Mouse (Mus musculus) heart, embryonic 16.5 days (tissue): ENCODE data around the gene Fam120b. TPM values are rescaled to one million over a fixed set of nuclear protein-coding genes. Genes with fewer than 3 reads are reported as not detected.
"Not testable (repeated sequence)": the region's sequence is repeated elsewhere in the genome, so short reads cannot be mapped to it uniquely, and the experiment has no call there.

ENCODE experiments used
- ATAC-seq: fragments of 200-750 bp; cut with Nextera tagmentation; replicated peaks from 2 replicates; pipeline ENCODE4 v1.8.0; 2017; ENCODE audit warnings: moderate number of reproducible peaks; ENCODE audit not compliant: insufficient read depth, low FRiP score; ENCODE audit errors: extremely low read depth
- H3K27ac ChIP-seq: fragments of 300-500 bp; sonication (generic); 2 replicates; pipeline ENCODE4 v1.5.1; 2014; ENCODE audit warnings: mild to moderate bottlenecking, low read length, control low read depth, moderate library complexity
- H3K27me3 ChIP-seq: fragments of 300-500 bp; sonication (generic); 2 replicates; pipeline ENCODE4 v1.6.1; 2014; ENCODE audit warnings: low read length, mixed read lengths; ENCODE audit not compliant: control insufficient read depth, insufficient read depth
- H3K36me3 ChIP-seq: fragments of 300-500 bp; sonication (generic); 2 replicates; pipeline ENCODE4 v1.6.1; 2014; ENCODE audit not compliant: control insufficient read depth, insufficient read depth
- H3K4me1 ChIP-seq: fragments of 300-500 bp; sonication (generic); 2 replicates; pipeline ENCODE4 v1.6.1; 2014; ENCODE audit warnings: low read length, mixed read lengths; ENCODE audit not compliant: control insufficient read depth, insufficient read depth
- H3K4me2 ChIP-seq: fragments of 300-500 bp; sonication (generic); 2 replicates; pipeline ENCODE4 v1.6.1; 2014; ENCODE audit warnings: low read depth, mild to moderate bottlenecking, control low read depth, low read length
- H3K4me3 ChIP-seq: fragments of 300-500 bp; sonication (generic); 2 replicates; pipeline ENCODE4 v1.5.1; 2014; ENCODE audit warnings: mild to moderate bottlenecking, control low read depth, low read length
- H3K9ac ChIP-seq: fragments of 300-500 bp; sonication (generic); 2 replicates; pipeline ENCODE4 v1.6.1; 2014; ENCODE audit warnings: low read length, control low read depth
- H3K9me3 ChIP-seq: fragments of 300-500 bp; sonication (generic); replicated peaks from 2 replicates; pipeline ENCODE4 v1.6.1; 2016; ENCODE audit warnings: low read length; ENCODE audit not compliant: control insufficient read depth
- WGBS: fragments of 180-500 bp; shearing (Covaris S2); extraction: QIAGEN DNeasy Blood & Tissue Kit; methylation state at CpG from one replicate; pipeline ENCODE4 v1.1.7; 2014; 5-methylcytosine and 5-hydroxymethylcytosine counted together
- polyA plus RNA-seq: library from polyadenylated mRNA; unstranded; fragments of >200 nt; fragmentation: Nextera tagmentation; extraction: Ambion mirVana; gene quantifications from 2 replicates; pipeline ENCODE4 v1.2.1, GENCODE M21; 2015

Fam120b gene
- polyA plus RNA-seq, 1 experiment from 2014 or later, result 18.1 TPM

DNA sequence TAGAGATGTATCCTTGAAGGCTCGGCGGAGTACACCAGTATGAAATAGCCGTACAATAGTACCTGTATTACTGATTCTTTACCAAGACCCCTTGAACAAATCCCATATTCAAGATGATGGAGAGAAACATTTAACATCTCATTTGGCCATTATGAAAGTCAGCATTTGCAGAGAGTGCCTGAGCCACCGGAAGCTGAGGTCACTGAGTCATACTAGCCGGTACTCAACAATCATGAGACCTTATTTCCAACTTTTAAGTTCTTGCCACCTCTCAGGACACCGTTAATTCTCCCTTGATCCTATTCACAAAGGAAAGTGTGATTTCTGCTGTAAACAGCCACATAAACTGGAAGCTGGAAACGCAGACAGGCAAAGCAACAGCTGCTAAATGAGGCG lies 44.1 kb downstream of the Fam120b start:
- H3K9ac ChIP-seq, result no peak overlapping the region
- H3K4me1 ChIP-seq, result peaks cover 8% of the 10 kb centered on the region
- H3K27me3 ChIP-seq, result no peaks in the 10 kb centered on the region
- no peak overlapping the region for H3K4me2 ChIP-seq
- H3K36me3 ChIP-seq, result no peaks in the 10 kb centered on the region
- no peak overlapping the region for H3K4me3 ChIP-seq
- 56% methylated on average over 8 of the region's 8 CpGs for WGBS
- ATAC-seq, result no peak
- no peak overlapping the region for H3K27ac ChIP-seq
- H3K9me3 ChIP-seq, result no peaks in the 10 kb centered on the region

DNA sequence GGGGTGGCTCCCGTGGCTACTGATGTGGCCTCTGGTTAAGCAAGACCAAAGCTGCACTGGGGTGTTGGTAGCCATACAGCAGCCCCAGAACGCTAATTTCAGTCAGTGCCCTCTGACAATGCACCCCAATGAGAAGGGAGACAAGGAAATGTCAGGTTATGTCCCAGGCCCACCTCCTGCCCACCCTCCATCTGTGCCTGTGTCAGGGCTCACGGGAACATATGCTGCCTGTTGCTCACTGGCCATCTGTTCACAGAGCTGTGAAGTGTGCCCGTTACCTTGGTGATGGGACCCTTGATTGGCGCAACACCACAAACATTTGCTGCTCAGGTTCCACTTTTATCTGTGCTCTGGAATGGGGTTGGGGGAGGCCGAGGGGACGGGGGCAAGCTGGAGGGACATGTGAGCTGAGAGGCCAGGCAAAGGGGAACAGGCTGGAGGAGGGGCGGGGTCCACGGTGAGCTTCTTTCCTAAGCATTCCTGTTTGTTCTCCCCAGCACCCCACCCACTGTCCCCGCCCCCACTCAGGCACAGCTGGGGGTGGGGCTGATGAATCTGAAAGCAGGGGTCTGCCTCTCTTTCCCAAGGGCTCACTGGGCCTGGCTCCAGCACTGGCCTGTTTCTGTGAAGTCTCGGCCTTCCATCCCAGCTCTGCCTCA lies 44.6 kb downstream of the Fam120b start:
- Histone ChIP-seq H3K9me3 (no peaks in the 10 kb centered on the region), H3K27ac (no peak overlapping the region), H3K27me3 (no peaks in the 10 kb centered on the region), H3K9ac (no peak overlapping the region), H3K36me3 (no peaks in the 10 kb centered on the region), H3K4me2 (peak overlapping the region; percentile 25; the same call in 1 of the 2 replicates), H3K4me3 (no peak overlapping the region), H3K4me1 (peaks cover 8% of the 10 kb centered on the region)
- 15% methylated on average over 11 of the region's 11 CpGs for WGBS
- ATAC-seq, result peak; percentile 63

- H3K27me3 ChIP-seq, result no peaks in the 10 kb centered on the region
- H3K9me3 ChIP-seq, result no peaks in the 10 kb centered on the region
- no peaks in the 10 kb centered on the region for H3K36me3 ChIP-seq
- H3K4me2 ChIP-seq, result no peak overlapping the region
- H3K4me1 ChIP-seq, result peaks cover 6% of the 10 kb centered on the region
- WGBS, result 63% methylated on average over 3 of the region's 3 CpGs
- no peak overlapping the region for H3K9ac ChIP-seq
- H3K4me3 ChIP-seq, result no peak overlapping the region
- no peak for ATAC-seq
- no peak overlapping the region for H3K27ac ChIP-seq
Observed at GRCm38 (mm10) chr17:15445421-15445820, 49.4 kb downstream of the Fam120b start.

- no peak overlapping the region for H3K27ac ChIP-seq
- H3K4me2 ChIP-seq, result no peak overlapping the region
- H3K4me3 ChIP-seq, result no peak overlapping the region
- no peaks in the 10 kb centered on the region for H3K4me1 ChIP-seq
- H3K36me3 ChIP-seq, result no peaks in the 10 kb centered on the region
- ATAC-seq, result no peak
- no peak overlapping the region for H3K9ac ChIP-seq
- WGBS, result 67% methylated on average over 5 of the region's 5 CpGs
- no peaks in the 10 kb centered on the region for H3K27me3 ChIP-seq
- H3K9me3 ChIP-seq, result no peaks in the 10 kb centered on the region
Observed at GRCm38 (mm10) chr17:15447831-15448230, 51.8 kb downstream of the Fam120b start.

GRCm38 (mm10) chr17:15449144-15449543 lies 53.1 kb downstream of the Fam120b start:
- not testable (repeated sequence) for ATAC-seq, H3K36me3 ChIP-seq, H3K4me2 ChIP-seq, H3K9me3 ChIP-seq, H3K27ac ChIP-seq, H3K9ac ChIP-seq, H3K27me3 ChIP-seq, H3K4me3 ChIP-seq, H3K4me1 ChIP-seq
- 85% methylated on average over 5 of the region's 6 CpGs for WGBS

- Histone ChIP-seq H3K9ac (no peak overlapping the region), H3K36me3 (no peaks in the 10 kb centered on the region)
- WGBS, result 60% methylated on average over 3 of the region's 3 CpGs
Observed at GRCm38 (mm10) chr17:15449606-15450005, 53.6 kb downstream of the Fam120b start.

GRCm38 (mm10) chr17:15455203-15455602 lies 59.2 kb downstream of the Fam120b start:
- Histone ChIP-seq H3K36me3 (no peaks in the 10 kb centered on the region), H3K9me3 (no peaks in the 10 kb centered on the region), H3K4me1 (peaks cover 3% of the 10 kb centered on the region; the same call in 1 of the 2 replicates), H3K9ac (no peak overlapping the region), H3K27ac (no peak overlapping the region), H3K4me2 (no peak overlapping the region), H3K4me3 (no peak overlapping the region), H3K27me3 (no peaks in the 10 kb centered on the region)
- no peak for ATAC-seq
- WGBS, result 73% methylated on average over 4 of the region's 4 CpGs

More at GRCm38 (mm10) chr17:15449606-15450005, 53.6 kb downstream of the Fam120b start:
- H3K4me3 ChIP-seq, result no peak overlapping the region
- H3K27me3 ChIP-seq, result no peaks in the 10 kb centered on the region
- no peaks in the 10 kb centered on the region for H3K4me1 ChIP-seq
- H3K27ac ChIP-seq, result no peak overlapping the region
- no peaks in the 10 kb centered on the region for H3K9me3 ChIP-seq
- no peak for ATAC-seq
- H3K4me2 ChIP-seq, result no peak overlapping the region

GRCm38 (mm10) chr17:15456595-15456994 lies 60.6 kb downstream of the Fam120b start:
- Histone ChIP-seq H3K9me3 (no peaks in the 10 kb centered on the region), H3K4me1 (peaks cover 4% of the 10 kb centered on the region), H3K27me3 (no peaks in the 10 kb centered on the region), H3K4me3 (no peak overlapping the region), H3K36me3 (no peaks in the 10 kb centered on the region), H3K27ac (no peak overlapping the region), H3K9ac (no peak overlapping the region), H3K4me2 (no peak overlapping the region)
- WGBS, result 90% methylated on average over 2 of the region's 2 CpGs
- no peak for ATAC-seq

DNA sequence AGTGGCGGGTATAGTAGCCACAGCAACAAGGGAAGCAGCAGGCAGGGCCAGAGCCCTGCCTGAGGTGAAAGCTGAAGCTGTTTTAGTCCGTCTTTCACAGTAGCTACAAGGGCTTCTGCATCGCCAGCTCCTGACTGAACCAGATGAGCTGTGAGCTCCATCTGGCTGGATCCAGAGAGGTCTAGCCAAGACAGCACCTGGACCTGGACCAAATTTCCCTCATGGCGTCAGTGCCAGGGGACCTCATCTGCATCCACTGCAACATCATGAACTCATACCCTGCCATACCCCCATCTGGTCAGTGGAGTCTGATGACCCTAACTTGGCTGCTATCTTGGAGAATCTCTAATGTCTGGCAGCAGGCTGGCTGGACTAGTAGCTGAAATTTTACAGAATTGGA lies 63.8 kb downstream of the Fam120b start:
- Histone ChIP-seq H3K27me3 (no peaks in the 10 kb centered on the region), H3K4me1 (peaks cover 12% of the 10 kb centered on the region), H3K4me2 (no peak overlapping the region), H3K9ac (no peak overlapping the region), H3K27ac (no peak overlapping the region), H3K4me3 (no peak overlapping the region), H3K36me3 (no peaks in the 10 kb centered on the region), H3K9me3 (no peaks in the 10 kb centered on the region)
- ATAC-seq, result no peak
- 73% methylated on average over 4 of the region's 4 CpGs for WGBS
